Mouse (Mus musculus) liver, adult 2 months (tissue): ENCODE results near the gene Inpp5k.

Source experiments
- CTCF ChIP-seq: fragments of 200-500 bp; IDR thresholded peaks from 2 replicates; pipeline ENCODE4 v1.5.1; 2011; ENCODE audit warnings: low read depth, low read length, control low read depth
- POLR2A ChIP-seq: fragments of 200-500 bp; IDR thresholded peaks from 2 replicates; pipeline ENCODE4 v1.6.1; 2011; ENCODE audit warnings: low read length, control low read depth; ENCODE audit not compliant: insufficient read depth; ENCODE audit errors: extremely low read depth

- TF ChIP-seq CTCF (no peak), POLR2A (no peak)
Measured at GRCm38 (mm10) chr11:75621426-75621825, 9.4 kb upstream of the Inpp5k start.
